Mouse (Mus musculus) liver, postnatal 0 days (tissue): Measurements from ENCODE around the gene Mrc1.

Experiments used
- CTCF ChIP-seq: sonication (generic); IDR thresholded peaks from 2 replicates; pipeline ENCODE4 v1.5.1; 2016; ENCODE audit warnings: antibody characterized with exemption, low read depth
- EP300 ChIP-seq: IDR thresholded peaks from 2 replicates; pipeline ENCODE4 v1.6.1; 2016; ENCODE audit warnings: antibody characterized with exemption, low read depth, mild to moderate bottlenecking

DNA sequence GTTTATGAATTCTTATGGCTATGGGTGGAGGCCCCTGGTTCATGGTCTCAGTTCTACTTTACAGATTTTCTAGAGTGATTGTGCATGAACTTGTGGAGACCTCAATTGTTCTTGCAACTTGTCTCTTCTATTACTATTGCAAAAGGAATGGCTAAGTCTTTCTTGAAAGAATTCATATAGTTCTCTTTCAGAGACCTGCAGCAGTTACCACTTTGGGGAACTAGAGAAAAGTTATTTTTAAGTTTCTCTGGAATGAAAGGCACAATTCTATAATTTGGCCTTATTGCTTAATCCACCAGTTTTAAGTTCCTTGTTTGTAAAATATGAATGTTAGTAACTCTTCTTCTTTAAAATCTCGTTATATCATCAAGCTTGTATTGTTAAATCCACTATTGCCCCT lies 32.9 kb downstream of the Mrc1 start:
- TF ChIP-seq CTCF, result no peak
- no peak for TF ChIP-seq EP300
